Mouse (Mus musculus): ENCODE measurements around the gene Ncoa7. TPM values are rescaled to one million over a fixed set of nuclear protein-coding genes. Genes with fewer than 3 reads are reported as not detected.
"Not testable (repeated sequence)": the region's sequence is repeated elsewhere in the genome, so short reads cannot be mapped to it uniquely, and the experiment has no call there.

The Ncoa7 gene
- polyA plus RNA-seq, 1 experiment from 2014 or later: 25.4 TPM

DNA sequence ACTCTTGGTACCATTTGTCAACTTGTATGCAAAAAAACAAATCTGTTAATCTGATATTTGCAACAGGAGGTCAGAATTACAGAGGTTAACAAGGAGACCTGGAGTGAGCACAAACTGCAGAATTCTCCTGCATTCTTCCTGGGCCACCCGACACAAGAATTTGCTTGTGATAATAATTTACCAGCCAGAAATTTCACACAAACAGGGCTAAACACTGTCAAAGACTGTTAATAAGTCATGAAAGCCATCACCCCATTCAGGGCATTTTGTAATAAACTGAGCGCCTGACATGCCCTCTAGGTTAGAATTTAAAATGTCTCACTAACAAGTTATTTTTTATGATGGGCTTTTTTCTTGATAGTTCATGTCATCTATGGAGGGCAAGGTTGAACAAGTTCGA, 12.1 kb downstream of the Ncoa7 start:
- ATAC-seq: no peak
- 97% methylated on average over 3 of the region's 3 CpGs for WGBS
- Histone ChIP-seq H3K27ac (ENCODE audit: low read length) (no peak overlapping the region), H3K36me3 (ENCODE audit: control insufficient read depth, insufficient read depth, low read length) (peaks cover 11% of the 10 kb centered on the region; the same call in 1 of the 2 replicates), H3K4me2 (ENCODE audit: low read length) (no peak overlapping the region), H3K27me3 (ENCODE audit: control insufficient read depth, insufficient read depth, low read depth, low read length) (no peaks in the 10 kb centered on the region), H3K4me1 (ENCODE audit: control insufficient read depth, insufficient read depth, low read length) (no peaks in the 10 kb centered on the region), H3K9me3 (replicated peaks; ENCODE audit: control insufficient read depth, low read length, poor library complexity, severe bottlenecking) (peaks cover 9% of the 10 kb centered on the region), H3K9ac (ENCODE audit: low read depth, low read length) (no peak overlapping the region), H3K4me3 (ENCODE audit: low read depth, low read length) (no peak overlapping the region)

DNA sequence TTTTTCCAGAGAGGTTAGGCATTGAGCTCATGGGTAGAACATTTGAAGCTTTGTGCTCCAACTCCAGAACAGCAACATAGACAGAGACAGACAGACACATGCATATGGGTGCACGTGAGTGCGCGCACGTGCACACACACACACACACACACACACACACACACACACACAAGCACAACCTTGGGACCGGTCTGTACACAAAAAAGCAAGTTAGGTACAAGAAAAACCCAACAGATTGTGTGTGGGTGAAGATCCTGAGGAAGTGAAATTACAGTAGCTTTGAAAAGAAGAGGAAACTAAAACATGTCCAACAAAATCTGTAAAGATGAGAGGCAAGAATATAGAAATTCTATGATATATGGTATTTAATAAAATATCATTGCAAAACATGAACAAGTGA, 13.6 kb downstream of the Ncoa7 start:
- Histone ChIP-seq H3K9me3 (replicated peaks; ENCODE audit: control insufficient read depth, low read length, poor library complexity, severe bottlenecking) (peaks cover 4% of the 10 kb centered on the region; the same call in 1 of the 2 replicates), H3K4me1 (ENCODE audit: control insufficient read depth, insufficient read depth, low read length) (no peaks in the 10 kb centered on the region), H3K36me3 (ENCODE audit: control insufficient read depth, insufficient read depth, low read length) (peaks cover 3% of the 10 kb centered on the region; the same call in 1 of the 2 replicates), H3K4me2 (ENCODE audit: low read length) (no peak overlapping the region), H3K9ac (ENCODE audit: low read depth, low read length) (no peak overlapping the region), H3K27ac (ENCODE audit: low read length) (no peak overlapping the region), H3K27me3 (ENCODE audit: control insufficient read depth, insufficient read depth, low read depth, low read length) (no peaks in the 10 kb centered on the region), H3K4me3 (ENCODE audit: low read depth, low read length) (no peak overlapping the region)
- WGBS: 94% methylated on average over 5 of the region's 5 CpGs
- ATAC-seq: no peak

DNA sequence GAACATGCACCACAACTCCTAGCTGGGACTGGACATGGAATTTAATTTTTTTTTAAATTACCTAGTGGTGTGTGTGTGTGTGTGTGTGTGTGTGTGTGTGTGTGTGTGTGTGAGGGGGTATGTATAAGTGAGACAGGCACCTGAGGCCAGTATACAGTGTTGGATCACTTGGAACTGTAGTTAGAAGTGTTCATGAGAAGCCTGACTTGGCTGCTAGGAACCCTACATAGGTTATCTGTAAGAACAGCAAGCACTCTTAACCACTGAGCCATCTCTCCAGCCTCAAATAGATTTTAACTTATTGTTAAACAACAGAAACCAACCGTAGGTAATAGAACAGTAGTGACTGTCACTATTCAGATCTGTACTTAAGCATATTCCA, 14.8 kb downstream of the Ncoa7 start:
- no peak overlapping the region for H3K9ac ChIP-seq (ENCODE audit: low read depth, low read length)
- H3K4me2 ChIP-seq (ENCODE audit: low read length): no peak overlapping the region
- peaks cover 4% of the 10 kb centered on the region; the same call in 1 of the 2 replicates for H3K9me3 ChIP-seq (replicated peaks; ENCODE audit: control insufficient read depth, low read length, poor library complexity, severe bottlenecking)
- no peaks in the 10 kb centered on the region for H3K4me1 ChIP-seq (ENCODE audit: control insufficient read depth, insufficient read depth, low read length)
- H3K27me3 ChIP-seq (ENCODE audit: control insufficient read depth, insufficient read depth, low read depth, low read length): no peaks in the 10 kb centered on the region
- WGBS: 89% methylated on average over 1 of the region's 1 CpGs
- H3K4me3 ChIP-seq (ENCODE audit: low read depth, low read length): no peak overlapping the region
- no peak overlapping the region for H3K27ac ChIP-seq (ENCODE audit: low read length)
- no peak for ATAC-seq
- H3K36me3 ChIP-seq (ENCODE audit: control insufficient read depth, insufficient read depth, low read length): no peaks in the 10 kb centered on the region

DNA sequence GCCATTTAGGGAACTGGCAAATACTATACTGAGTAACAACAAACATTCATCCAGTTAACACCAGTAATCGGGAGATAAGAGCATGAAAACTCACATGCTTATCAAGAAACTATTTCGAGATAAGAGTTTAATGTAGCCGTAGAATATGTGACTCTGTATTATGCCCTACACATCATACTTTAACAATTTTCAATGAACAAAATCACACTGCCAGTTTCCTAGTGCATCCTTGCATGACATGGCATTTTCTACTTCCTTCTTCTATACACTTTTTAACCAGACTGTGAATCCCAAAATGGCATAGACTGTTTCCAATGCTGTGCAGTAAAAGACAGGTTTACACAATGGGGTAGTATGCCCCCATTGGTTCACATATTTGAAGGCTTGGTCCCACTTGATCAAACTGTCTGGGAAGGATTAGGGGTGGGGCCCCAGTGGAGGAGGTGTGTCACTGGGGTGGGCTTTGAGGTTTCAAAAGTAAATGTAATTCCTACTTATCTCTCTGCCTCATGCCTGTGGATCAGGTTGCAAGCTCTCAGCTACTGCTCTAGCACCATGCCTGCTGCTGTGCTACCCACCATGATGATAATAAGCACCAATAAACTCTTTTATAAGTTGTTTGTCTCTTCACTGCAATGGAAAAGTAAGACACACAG, 15.3 kb downstream of the Ncoa7 start:
- no peak for ATAC-seq
- no peak overlapping the region for H3K9ac ChIP-seq (ENCODE audit: low read depth, low read length)
- no peaks in the 10 kb centered on the region for H3K27me3 ChIP-seq (ENCODE audit: control insufficient read depth, insufficient read depth, low read depth, low read length)
- H3K27ac ChIP-seq (ENCODE audit: low read length): no peak overlapping the region
- no peak overlapping the region for H3K4me3 ChIP-seq (ENCODE audit: low read depth, low read length)
- no peaks in the 10 kb centered on the region for H3K4me1 ChIP-seq (ENCODE audit: control insufficient read depth, insufficient read depth, low read length)
- H3K36me3 ChIP-seq (ENCODE audit: control insufficient read depth, insufficient read depth, low read length): no peaks in the 10 kb centered on the region
- WGBS: 96% methylated on average over 3 of the region's 3 CpGs
- H3K4me2 ChIP-seq (ENCODE audit: low read length): no peak overlapping the region
- H3K9me3 ChIP-seq (replicated peaks; ENCODE audit: control insufficient read depth, low read length, poor library complexity, severe bottlenecking): peaks cover 4% of the 10 kb centered on the region; the same call in 1 of the 2 replicates

DNA sequence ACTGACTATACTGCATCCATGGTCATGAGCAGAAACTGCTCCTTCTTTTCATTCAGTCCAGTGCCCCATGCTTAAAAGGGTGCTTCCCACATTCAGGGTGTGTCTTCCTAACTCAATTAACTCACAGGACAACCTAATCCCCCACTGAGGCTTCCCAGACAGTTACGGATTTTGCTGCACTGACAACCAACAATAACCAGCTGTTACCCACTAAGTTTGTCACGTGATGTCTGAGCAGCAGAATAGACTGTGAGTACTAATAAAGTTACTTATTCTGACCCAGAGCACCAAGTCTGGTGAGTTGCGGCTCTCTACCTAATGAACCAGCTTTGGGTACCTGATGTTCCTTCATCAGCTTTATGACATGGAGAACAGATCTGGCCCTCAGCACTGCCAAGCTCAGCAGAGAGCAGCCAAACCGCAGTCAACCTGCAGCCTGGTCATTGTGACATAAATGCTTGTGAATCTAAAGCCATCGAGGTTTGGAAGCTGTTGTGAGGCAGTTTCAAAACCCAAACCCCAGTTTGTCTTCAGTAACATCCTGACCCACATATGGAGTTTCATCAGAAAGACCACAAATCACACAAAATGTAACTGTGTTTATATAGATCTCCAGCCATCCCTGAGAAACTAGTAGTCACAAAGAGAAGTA, 16.9 kb downstream of the Ncoa7 start:
- no peak overlapping the region for H3K9ac ChIP-seq (ENCODE audit: low read depth, low read length)
- WGBS: 88% methylated on average over 5 of the region's 5 CpGs
- no peaks in the 10 kb centered on the region for H3K27me3 ChIP-seq (ENCODE audit: control insufficient read depth, insufficient read depth, low read depth, low read length)
- no peak overlapping the region for H3K4me3 ChIP-seq (ENCODE audit: low read depth, low read length)
- no peaks in the 10 kb centered on the region for H3K4me1 ChIP-seq (ENCODE audit: control insufficient read depth, insufficient read depth, low read length)
- H3K9me3 ChIP-seq (replicated peaks; ENCODE audit: control insufficient read depth, low read length, poor library complexity, severe bottlenecking): no peaks in the 10 kb centered on the region
- no peak overlapping the region for H3K27ac ChIP-seq (ENCODE audit: low read length)
- ATAC-seq: no peak
- no peak overlapping the region for H3K4me2 ChIP-seq (ENCODE audit: low read length)
- no peaks in the 10 kb centered on the region for H3K36me3 ChIP-seq (ENCODE audit: control insufficient read depth, insufficient read depth, low read length)

DNA sequence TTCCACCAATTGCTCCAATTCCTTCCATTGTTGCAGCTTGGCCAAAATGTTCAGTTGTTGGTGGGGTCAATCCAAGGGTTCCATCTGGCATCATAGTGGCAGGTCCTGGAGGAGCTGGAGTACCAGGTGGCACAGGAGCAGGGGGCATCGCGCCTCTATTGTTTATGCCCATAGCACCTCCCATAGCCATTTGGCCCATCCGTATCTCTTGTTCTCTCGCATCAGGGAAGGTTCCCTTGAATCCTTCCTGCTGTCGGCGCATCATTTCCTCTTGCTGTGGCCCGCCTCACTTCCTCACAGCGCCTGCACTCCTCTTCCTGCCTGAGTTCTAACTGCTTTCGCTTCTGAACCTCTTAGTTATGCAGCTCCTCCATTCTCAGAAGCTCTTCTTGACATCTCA, 22.2 kb downstream of the Ncoa7 start:
- not testable (repeated sequence) for H3K27ac ChIP-seq (ENCODE audit: low read length); H3K27me3 ChIP-seq (ENCODE audit: control insufficient read depth, insufficient read depth, low read depth, low read length); H3K4me2 ChIP-seq (ENCODE audit: low read length); H3K4me3 ChIP-seq (ENCODE audit: low read depth, low read length); H3K9ac ChIP-seq (ENCODE audit: low read depth, low read length); ATAC-seq; H3K36me3 ChIP-seq (ENCODE audit: control insufficient read depth, insufficient read depth, low read length); H3K9me3 ChIP-seq (replicated peaks; ENCODE audit: control insufficient read depth, low read length, poor library complexity, severe bottlenecking); H3K4me1 ChIP-seq (ENCODE audit: control insufficient read depth, insufficient read depth, low read length)
- 93% methylated on average over 9 of the region's 9 CpGs for WGBS

DNA sequence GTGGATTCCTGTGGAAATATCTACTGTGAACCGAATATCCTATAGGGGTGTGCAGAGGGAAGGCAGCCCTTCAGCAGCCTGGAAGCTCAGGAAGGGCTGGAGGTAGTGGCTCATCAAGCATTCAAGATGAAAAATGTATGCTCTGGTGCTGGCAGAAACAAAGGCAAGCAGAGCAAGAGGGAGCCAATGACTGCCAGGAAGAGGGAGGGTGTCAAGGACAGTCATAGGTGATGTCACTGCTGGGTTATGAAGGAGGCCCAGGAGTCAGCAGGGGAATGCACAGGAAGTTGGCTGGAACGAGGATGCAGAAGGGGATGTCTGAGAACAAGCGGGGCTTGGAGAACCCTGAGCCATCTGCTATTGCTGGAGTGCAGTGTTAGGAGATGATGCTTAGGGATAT, 24.9 kb downstream of the Ncoa7 start:
- H3K9ac ChIP-seq (ENCODE audit: low read depth, low read length): no peak overlapping the region
- H3K27ac ChIP-seq (ENCODE audit: low read length): no peak overlapping the region
- 79% methylated on average over 3 of the region's 3 CpGs for WGBS
- no peaks in the 10 kb centered on the region for H3K4me1 ChIP-seq (ENCODE audit: control insufficient read depth, insufficient read depth, low read length)
- no peak overlapping the region for H3K4me3 ChIP-seq (ENCODE audit: low read depth, low read length)
- H3K36me3 ChIP-seq (ENCODE audit: control insufficient read depth, insufficient read depth, low read length): no peaks in the 10 kb centered on the region
- no peaks in the 10 kb centered on the region for H3K9me3 ChIP-seq (replicated peaks; ENCODE audit: control insufficient read depth, low read length, poor library complexity, severe bottlenecking)
- ATAC-seq: no peak
- no peaks in the 10 kb centered on the region for H3K27me3 ChIP-seq (ENCODE audit: control insufficient read depth, insufficient read depth, low read depth, low read length)
- no peak overlapping the region for H3K4me2 ChIP-seq (ENCODE audit: low read length)

DNA sequence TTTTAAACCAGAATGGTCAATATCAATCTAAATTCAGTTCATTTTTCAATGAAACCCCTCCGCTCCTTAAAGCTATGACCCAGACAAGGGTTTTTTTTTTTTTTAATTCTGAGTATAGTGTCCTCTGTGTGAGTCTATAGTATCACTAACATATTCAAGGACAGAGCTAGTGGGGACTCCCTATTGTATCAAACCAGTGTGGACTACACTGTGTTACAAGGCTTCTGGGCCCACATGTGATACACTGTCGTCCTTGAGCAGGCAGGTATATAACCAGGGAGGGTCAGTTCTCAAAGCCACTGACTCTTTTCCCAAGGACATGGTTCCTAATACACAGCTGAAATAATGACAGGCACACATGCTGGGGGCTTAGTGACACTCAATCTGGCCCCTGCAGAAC, 27.1 kb downstream of the Ncoa7 start:
- H3K4me2 ChIP-seq (ENCODE audit: low read length): no peak overlapping the region
- no peak overlapping the region for H3K27ac ChIP-seq (ENCODE audit: low read length)
- H3K27me3 ChIP-seq (ENCODE audit: control insufficient read depth, insufficient read depth, low read depth, low read length): no peaks in the 10 kb centered on the region
- H3K4me3 ChIP-seq (ENCODE audit: low read depth, low read length): no peak overlapping the region
- ATAC-seq: peak; percentile 64; the same call in 1 of the 2 replicates
- no peaks in the 10 kb centered on the region for H3K9me3 ChIP-seq (replicated peaks; ENCODE audit: control insufficient read depth, low read length, poor library complexity, severe bottlenecking)
- H3K9ac ChIP-seq (ENCODE audit: low read depth, low read length): no peak overlapping the region
- 80% methylated on average over 2 of the region's 2 CpGs for WGBS
- H3K36me3 ChIP-seq (ENCODE audit: control insufficient read depth, insufficient read depth, low read length): no peaks in the 10 kb centered on the region
- H3K4me1 ChIP-seq (ENCODE audit: control insufficient read depth, insufficient read depth, low read length): 0 out of 2 replicates have a peak, but pooled peaks cover 4% of the 10 kb centered on the region

DNA sequence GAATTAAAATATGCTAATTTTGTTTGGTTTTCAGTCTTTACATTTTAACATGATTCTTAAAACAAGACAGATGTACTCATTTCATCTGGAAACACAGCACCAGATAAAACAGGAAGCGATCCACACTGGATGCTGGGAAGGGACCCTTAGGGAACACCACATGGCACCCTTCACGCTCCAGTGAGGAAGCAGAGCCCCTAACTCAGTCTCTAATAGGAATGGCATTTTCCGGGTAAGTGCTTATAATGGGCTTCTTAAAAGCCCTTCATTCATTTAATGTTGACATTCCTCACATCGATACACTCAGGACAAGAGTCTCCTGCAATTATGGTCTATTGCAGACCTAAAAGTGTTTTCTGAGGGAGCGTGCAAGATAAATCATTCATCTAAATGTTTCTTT, 27.6 kb downstream of the Ncoa7 start:
- no peak for ATAC-seq
- no peaks in the 10 kb centered on the region for H3K27me3 ChIP-seq (ENCODE audit: control insufficient read depth, insufficient read depth, low read depth, low read length)

More for the DNA sequence above, 27.6 kb downstream of the Ncoa7 start:
- H3K9ac ChIP-seq (ENCODE audit: low read depth, low read length): no peak overlapping the region
- no peak overlapping the region for H3K4me2 ChIP-seq (ENCODE audit: low read length)
- H3K4me1 ChIP-seq (ENCODE audit: control insufficient read depth, insufficient read depth, low read length): 0 out of 2 replicates have a peak, but pooled peaks cover 4% of the 10 kb centered on the region
- H3K27ac ChIP-seq (ENCODE audit: low read length): no peak overlapping the region
- no peaks in the 10 kb centered on the region for H3K9me3 ChIP-seq (replicated peaks; ENCODE audit: control insufficient read depth, low read length, poor library complexity, severe bottlenecking)
- WGBS: 66% methylated on average over 5 of the region's 5 CpGs
- no peaks in the 10 kb centered on the region for H3K36me3 ChIP-seq (ENCODE audit: control insufficient read depth, insufficient read depth, low read length)
- H3K4me3 ChIP-seq (ENCODE audit: low read depth, low read length): no peak overlapping the region
